Mouse (Mus musculus) midbrain, embryonic 10.5 days (tissue): ENCODE data around the gene Rars. TPM values are rescaled to one million over a fixed set of nuclear protein-coding genes. Genes with fewer than 3 reads are reported as not detected.
A peak's percentile ranks its signal among the peaks of the same experiment; 100 is the strongest.

Experiments
- DNase-seq: peaks from one replicate; pipeline ENCODE4 v3.0.0-alpha.2; 2017; ENCODE audit warnings: low spot score
- H3K27ac ChIP-seq: fragments of 300-500 bp; sonication (generic); replicated peaks from 2 replicates; pipeline ENCODE4 v1.5.1; 2016; ENCODE audit warnings: mild to moderate bottlenecking
- H3K27me3 ChIP-seq: fragments of 300-500 bp; sonication (generic); 2 replicates; pipeline ENCODE4 v1.6.1; 2016; ENCODE audit warnings: low read depth, mild to moderate bottlenecking; ENCODE audit not compliant: poor library complexity, severe bottlenecking
- H3K36me3 ChIP-seq: fragments of 300-500 bp; sonication (generic); 2 replicates; pipeline ENCODE4 v1.6.1; 2016; ENCODE audit warnings: mild to moderate bottlenecking, moderate library complexity
- H3K4me1 ChIP-seq: fragments of 300-500 bp; sonication (generic); 2 replicates; pipeline ENCODE4 v1.6.1; 2016
- H3K4me3 ChIP-seq: fragments of 300-500 bp; sonication (generic); 2 replicates; pipeline ENCODE4 v1.5.1; 2016; ENCODE audit warnings: mild to moderate bottlenecking, moderate library complexity
- H3K9me3 ChIP-seq: fragments of 300-500 bp; sonication (generic); replicated peaks from 2 replicates; pipeline ENCODE4 v1.6.1; 2016; ENCODE audit warnings: mild to moderate bottlenecking
- WGBS: fragments of 180-500 bp; shearing (Covaris S2); methylation state at CpG from one replicate; pipeline ENCODE4 v1.1.7; 2016; 5-methylcytosine and 5-hydroxymethylcytosine counted together
- polyA plus RNA-seq: library from polyadenylated mRNA; unstranded; fragments of >200 nt; fragmentation: Nextera tagmentation; extraction: Ambion mirVana; gene quantifications from 2 replicates; pipeline ENCODE4 v1.2.1, GENCODE M21; 2016

Rars gene
- polyA plus RNA-seq: 105 and 118 TPM in 2 replicates

DNA sequence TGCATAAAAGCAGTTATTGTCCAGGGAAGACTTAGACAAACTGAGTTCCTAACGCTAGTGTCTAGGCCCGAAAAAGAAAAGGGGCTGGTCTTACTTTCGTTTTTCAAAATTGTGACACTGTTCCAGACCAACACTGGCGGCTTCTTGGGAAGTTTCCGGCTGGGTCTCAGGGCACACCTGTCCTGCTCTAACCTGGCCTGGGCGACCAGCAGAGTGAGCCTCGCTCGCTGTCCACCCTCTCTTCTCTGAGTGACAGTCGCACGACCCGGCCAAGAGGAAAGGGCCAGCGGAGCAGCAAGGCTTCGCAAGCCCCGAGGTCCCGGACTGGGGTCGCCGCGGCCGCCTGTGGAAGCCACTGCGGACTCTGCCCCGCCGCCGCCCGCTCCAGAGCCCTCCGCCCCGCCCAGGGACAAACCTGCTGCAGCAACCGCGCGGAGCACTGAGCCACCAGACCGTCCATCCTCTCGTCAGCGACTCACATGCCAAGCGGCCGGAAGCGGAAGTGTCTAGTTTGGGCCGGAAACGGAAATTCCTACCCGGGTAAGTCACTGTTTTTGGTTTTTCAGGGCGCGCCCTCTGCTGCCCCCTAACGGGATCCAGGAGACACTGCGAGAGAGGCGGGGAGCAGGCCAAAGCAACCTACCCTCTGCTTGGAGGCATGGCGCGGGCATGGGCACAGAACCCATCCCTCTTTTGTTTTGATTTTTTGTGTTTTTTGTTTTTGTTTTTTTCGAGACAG lies at the start of gene Rars:
Gene Rars (minus strand): TSS at position 485 of the 739 bp plus-strand sequence.
- Histone ChIP-seq H3K4me1 (peaks cover 30% of the 10 kb centered on the region), H3K4me3 (peak within 1 kb of the TSS; percentile 85), H3K27ac (peak within 1 kb of the TSS; percentile 87), H3K27me3 (no peaks in the 10 kb centered on the region), H3K9me3 (no peaks in the 10 kb centered on the region), H3K36me3 (peaks cover 44% of the 10 kb centered on the region)
- DNase-seq: peak; percentile 96
- 2% methylated on average over 46 of the region's 46 CpGs for WGBS

DNA sequence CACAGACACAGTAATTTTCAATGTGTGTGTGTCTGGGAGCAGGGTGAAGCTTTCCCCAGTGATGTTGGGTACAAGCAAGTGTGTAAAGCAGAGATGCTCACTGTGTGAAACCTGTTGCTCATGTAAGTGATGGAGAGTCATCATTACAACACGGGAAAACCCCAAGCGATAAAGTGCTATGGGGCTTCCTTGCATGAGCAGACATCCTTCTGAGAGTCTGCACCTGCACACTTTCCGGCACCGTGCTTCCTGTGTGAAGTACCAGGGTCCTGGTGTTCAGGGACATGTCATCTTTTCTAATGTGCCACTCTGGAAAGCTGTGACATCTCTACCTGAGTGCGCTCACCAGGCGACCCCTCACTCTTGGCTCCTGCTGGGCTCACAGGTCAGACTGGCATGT lies 48.5 kb upstream of the Rars start:
- peaks cover 13% of the 10 kb centered on the region for H3K4me1 ChIP-seq
- WGBS: 96% methylated on average over 6 of the region's 6 CpGs
- H3K27ac ChIP-seq: no peak overlapping the region
- peaks cover 5% of the 10 kb centered on the region; the same call in 1 of the 2 replicates for H3K27me3 ChIP-seq
- no peak for DNase-seq
- H3K36me3 ChIP-seq: peaks cover 68% of the 10 kb centered on the region
- no peak overlapping the region for H3K4me3 ChIP-seq
- no peaks in the 10 kb centered on the region for H3K9me3 ChIP-seq

DNA sequence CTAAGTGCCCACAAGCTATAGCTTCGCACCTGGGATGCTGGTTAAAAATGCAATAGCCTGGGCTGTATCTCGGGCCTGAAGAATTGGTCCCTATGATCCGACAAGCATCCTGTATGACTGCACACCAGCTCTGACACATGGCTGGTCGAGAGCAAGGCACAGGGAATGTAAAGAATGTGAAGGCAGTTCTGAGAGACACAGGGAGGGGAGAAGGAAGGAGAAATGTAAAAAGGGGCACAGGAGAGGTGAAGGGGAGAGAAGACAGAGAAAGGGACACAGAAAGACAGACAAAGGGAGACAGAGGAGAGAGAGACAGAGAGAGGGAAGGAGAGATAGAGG lies 44.2 kb upstream of the Rars start:
- Histone ChIP-seq H3K9me3 (no peaks in the 10 kb centered on the region), H3K36me3 (peaks cover 58% of the 10 kb centered on the region), H3K4me3 (no peak overlapping the region), H3K27me3 (peaks cover 35% of the 10 kb centered on the region), H3K27ac (peak overlapping the region; percentile 63), H3K4me1 (peaks cover 53% of the 10 kb centered on the region)
- WGBS: 63% methylated on average over 4 of the region's 4 CpGs
- no peak for DNase-seq

DNA sequence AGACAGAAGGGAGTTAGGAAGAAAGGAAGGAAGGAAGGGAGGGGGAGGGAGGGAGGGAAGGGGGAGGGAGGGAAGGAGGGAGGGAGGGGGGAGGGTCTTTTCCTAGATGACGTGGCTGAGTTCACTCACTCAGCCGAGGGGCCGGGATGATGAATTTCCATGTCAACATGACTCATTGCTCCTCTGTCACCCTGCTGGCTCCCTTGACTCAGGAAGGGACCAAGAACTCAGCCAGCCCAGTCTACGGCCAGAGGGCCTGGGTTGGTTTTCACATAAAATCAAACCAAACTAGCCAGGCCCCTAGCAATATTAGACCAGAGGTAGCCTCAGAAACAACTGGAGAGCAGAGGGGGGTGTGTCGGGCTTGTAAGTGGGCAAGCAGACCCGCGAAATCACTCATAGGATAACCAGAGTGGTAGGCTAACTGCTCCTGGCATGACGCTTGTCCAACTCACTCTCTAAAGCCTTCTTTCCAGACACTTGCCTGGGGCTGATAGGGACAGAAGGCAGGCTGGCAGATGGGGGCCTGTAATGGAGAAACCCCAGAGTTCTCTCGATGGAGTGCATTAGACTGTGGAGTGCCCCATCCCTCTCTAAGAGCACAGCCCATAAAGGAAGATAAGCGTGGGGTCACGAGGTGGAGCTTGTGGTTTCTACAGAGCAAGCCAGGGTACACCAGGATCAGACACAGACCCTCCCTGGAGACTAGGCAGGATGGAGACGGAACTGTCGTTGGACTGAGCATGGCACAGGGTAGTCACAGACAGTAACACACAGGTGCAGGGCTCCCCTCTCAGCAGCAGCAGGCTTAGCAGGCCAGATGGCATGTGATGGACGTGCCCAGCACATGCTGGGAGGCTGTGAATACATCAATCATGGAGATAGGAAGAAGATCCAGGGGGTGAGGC lies 43.6 kb upstream of the Rars start:
- WGBS: 69% methylated on average over 14 of the region's 14 CpGs
- H3K4me1 ChIP-seq: peaks cover 59% of the 10 kb centered on the region
- H3K27me3 ChIP-seq: peaks cover 35% of the 10 kb centered on the region
- no peak for DNase-seq
- no peaks in the 10 kb centered on the region for H3K9me3 ChIP-seq
- peaks cover 52% of the 10 kb centered on the region for H3K36me3 ChIP-seq
- peak overlapping the region; percentile 63 for H3K27ac ChIP-seq
- no peak overlapping the region for H3K4me3 ChIP-seq

DNA sequence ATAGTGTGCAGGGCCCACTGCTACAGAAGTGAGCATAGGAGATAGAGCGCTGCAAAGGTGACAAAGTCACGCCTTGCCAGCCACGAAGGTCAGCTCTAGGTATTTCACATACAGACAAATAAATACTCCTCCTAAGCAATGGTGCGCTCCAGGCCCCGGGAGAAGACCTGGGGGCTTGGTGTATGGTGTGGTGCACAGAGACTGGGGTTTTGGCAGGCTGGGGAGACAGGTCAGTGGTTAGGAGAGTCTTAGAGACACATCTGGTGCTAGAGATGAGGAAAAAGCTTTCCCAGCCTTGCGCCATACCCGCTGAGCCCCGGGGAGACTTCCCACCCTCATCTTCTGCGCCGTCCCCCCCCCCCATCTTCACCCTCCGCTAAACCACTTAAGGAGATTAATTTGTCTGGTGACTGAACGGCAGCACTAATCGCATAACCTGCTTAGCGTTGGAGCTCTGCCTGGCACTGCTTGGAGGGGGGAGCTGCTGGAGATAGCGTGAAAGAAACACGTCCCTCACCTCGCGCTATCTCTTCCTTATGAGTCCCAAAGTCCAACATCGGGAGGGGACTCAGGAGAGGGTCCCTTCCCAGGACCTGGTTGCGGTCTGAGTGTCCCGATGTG lies 39.4 kb upstream of the Rars start:
- Histone ChIP-seq H3K4me3 (peak overlapping the region; percentile 39), H3K36me3 (peaks cover 47% of the 10 kb centered on the region), H3K27ac (peak overlapping the region; percentile 76), H3K27me3 (peaks cover 53% of the 10 kb centered on the region), H3K4me1 (peaks cover 57% of the 10 kb centered on the region), H3K9me3 (no peaks in the 10 kb centered on the region)
- 17% methylated on average over 21 of the region's 21 CpGs for WGBS
- DNase-seq: peak; percentile 52

DNA sequence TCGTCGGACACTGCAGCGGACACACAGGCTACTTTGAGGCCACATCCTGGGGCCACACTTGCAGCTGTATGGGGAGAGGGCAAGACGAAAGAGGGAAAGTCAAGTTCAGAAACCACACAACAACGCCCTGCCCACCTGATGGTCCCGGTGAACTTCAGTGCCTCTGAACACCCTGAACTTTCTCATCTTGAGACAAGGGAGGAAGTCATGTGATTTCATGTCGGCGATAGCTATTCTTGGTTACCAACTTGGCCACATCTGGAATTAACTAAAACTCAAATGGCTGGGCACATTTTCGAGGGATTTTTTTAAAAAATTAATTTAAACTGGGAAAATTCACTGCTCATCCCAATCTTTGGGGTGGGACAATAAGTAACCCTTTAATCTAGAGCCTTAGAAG lies 36.7 kb upstream of the Rars start:
- WGBS: 87% methylated on average over 9 of the region's 9 CpGs
- Histone ChIP-seq H3K4me3 (no peak overlapping the region), H3K27me3 (peaks cover 39% of the 10 kb centered on the region), H3K4me1 (peaks cover 44% of the 10 kb centered on the region), H3K9me3 (no peaks in the 10 kb centered on the region), H3K36me3 (peaks cover 59% of the 10 kb centered on the region), H3K27ac (no peak overlapping the region)
- no peak for DNase-seq

DNA sequence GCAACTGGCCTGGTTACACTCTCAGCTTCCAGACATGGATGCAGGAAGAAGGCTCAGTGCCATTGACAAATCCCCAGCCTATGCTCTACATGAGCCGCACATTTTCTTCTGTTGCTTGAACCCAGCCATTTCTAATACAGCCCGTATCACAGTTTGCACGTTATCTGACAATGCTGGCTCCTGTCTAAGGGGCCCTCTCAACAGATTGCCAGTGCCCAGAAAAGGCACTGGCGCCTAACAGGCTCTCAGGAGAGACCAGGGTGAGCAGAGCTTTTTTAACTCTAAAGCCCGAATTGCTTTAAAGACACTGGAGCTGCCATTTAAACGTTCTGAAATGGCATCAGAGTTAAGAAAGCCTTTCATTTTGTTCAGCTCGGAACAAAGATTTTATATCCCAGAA lies 31.8 kb upstream of the Rars start:
- Histone ChIP-seq H3K9me3 (no peaks in the 10 kb centered on the region), H3K4me1 (peaks cover 42% of the 10 kb centered on the region), H3K36me3 (peaks cover 48% of the 10 kb centered on the region), H3K27ac (peak overlapping the region; percentile 90), H3K27me3 (0 out of 2 replicates have a peak, but pooled peaks cover 9% of the 10 kb centered on the region), H3K4me3 (no peak overlapping the region)
- WGBS: 61% methylated on average over 7 of the region's 7 CpGs
- no peak for DNase-seq

DNA sequence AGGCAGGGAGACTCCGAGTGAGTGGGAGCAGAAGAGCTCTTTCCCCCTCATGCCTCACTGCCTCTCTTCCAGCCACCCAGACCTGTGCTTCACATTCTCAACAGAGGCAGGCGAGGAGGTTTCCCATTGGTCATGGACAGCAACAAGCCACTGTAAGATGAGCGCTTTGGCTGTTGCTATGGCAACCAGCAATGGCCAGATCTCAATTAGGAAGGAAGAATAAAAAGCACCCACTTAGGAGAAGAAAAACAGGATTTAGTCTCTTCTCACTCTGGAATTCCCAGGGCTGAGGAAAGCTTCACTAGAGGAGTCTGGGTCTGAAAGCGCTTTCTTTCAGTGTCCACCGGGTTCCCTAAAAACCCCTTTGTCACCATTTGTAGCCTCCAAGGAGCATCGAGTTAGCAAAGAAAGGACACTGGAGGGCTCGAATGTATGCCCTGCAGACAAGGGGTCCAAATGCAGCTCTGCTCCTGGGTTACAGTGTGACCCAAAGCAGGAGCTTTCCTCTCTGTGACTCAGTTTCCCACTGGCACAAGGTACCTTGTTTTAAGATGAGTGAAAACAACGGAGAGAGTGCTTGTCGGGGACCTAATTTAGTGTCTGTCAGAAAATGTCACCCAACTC lies 30.8 kb upstream of the Rars start:
- H3K27me3 ChIP-seq: 0 out of 2 replicates have a peak, but pooled peaks cover 5% of the 10 kb centered on the region
- no peaks in the 10 kb centered on the region for H3K9me3 ChIP-seq
- peak overlapping the region; percentile 90 for H3K27ac ChIP-seq
- 15% methylated on average over 9 of the region's 9 CpGs for WGBS
- DNase-seq: peak; percentile 86
- peak overlapping the region; percentile 33 for H3K4me3 ChIP-seq
- H3K4me1 ChIP-seq: peaks cover 45% of the 10 kb centered on the region
- peaks cover 50% of the 10 kb centered on the region for H3K36me3 ChIP-seq

DNA sequence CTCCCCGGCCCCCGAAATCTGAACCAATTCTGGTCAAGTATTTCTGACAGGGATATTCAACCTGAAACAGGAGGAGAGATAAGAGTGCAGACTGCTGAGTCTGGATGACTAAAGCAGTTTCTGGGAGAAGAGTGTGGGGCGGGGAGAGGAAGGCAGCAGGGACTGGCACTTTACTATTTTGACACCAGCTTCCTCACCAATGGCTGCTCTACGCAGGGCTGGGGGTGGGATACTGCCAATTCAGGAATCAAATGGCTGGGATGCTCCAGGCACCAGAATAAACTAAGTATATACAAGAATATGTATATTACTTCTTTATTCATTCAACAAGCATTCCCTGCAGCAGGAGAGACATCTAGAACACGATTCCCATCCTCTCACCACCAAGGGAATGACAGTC lies 29.3 kb upstream of the Rars start:
- Histone ChIP-seq H3K36me3 (peaks cover 47% of the 10 kb centered on the region), H3K27ac (peak overlapping the region; percentile 90), H3K4me3 (no peak overlapping the region), H3K4me1 (peaks cover 50% of the 10 kb centered on the region), H3K27me3 (0 out of 2 replicates have a peak, but pooled peaks cover 3% of the 10 kb centered on the region), H3K9me3 (no peaks in the 10 kb centered on the region)
- 85% methylated on average over 5 of the region's 5 CpGs for WGBS
- no peak for DNase-seq

DNA sequence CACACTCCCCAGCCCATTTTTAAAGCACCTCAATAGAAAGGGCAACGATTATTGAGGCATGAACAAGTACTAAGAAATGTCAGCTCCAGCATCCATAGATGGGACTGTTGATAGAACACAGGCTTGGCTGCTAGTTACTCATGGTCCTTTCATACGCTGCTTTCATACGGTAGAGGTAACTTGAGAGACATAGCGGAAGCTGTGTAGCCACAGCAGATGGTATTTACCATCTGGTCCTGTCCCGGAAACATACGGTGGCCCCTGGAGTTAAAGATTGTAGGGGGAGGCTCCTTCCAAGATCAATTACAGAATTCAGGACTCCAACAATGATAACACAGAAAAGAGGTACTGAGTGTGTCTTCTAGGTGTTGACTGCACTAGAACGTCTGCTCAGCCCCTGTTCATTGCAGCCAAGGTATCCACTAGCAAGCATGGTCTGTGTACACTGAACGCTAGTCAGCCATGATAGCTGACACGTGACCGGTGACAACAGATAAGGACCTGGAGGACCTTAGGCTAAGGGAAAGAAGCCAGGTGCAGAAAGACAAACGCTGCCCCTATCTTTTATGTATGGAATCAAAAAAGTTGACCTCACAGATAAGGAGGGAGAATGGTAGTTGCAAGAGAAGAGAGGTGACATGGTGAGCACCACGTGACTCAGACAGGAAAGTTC lies 23.2 kb upstream of the Rars start:
- Histone ChIP-seq H3K4me3 (no peak overlapping the region), H3K27ac (peak overlapping the region; percentile 90), H3K27me3 (no peaks in the 10 kb centered on the region), H3K4me1 (peaks cover 45% of the 10 kb centered on the region), H3K9me3 (peaks cover 4% of the 10 kb centered on the region; the same call in 1 of the 2 replicates), H3K36me3 (peaks cover 59% of the 10 kb centered on the region)
- WGBS: 85% methylated on average over 12 of the region's 12 CpGs
- no peak for DNase-seq

DNA sequence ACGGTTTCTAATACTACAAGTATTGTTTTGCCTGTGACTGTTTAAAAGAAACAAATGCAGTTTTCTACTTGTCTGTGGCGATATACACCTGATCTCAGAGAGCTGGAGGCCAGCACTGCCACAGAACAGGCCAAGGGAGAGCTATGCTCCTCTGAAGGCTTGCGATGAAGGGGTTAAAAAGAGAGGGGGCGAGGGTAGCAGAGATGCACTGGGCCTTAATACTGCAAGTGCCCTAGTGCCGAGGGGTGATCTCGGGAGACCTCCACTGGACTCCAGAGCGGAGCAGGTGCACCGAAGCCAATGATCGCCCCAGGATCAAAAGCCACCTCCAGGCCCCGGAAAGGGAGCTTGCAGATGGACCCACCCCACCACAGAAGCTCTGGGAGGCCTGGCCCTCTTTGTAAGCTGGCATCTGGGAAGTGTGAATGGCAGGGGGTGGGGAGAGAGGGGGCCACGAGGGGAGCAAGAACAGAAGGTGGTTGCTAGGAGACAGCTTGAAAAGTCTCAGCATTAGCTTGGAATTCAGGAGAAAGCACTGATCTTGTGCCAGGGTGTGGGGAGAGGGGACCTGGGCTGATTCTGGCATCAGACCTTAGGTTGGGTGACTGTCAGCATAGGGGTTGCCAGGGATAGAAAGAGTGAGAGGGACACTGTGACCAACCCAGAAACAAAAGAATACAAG lies 22.2 kb upstream of the Rars start:
- peak; percentile 86 for DNase-seq
- Histone ChIP-seq H3K4me3 (peak overlapping the region; percentile 28), H3K27ac (peak overlapping the region; percentile 90), H3K4me1 (peaks cover 45% of the 10 kb centered on the region), H3K27me3 (no peaks in the 10 kb centered on the region), H3K36me3 (peaks cover 64% of the 10 kb centered on the region), H3K9me3 (peaks cover 4% of the 10 kb centered on the region; the same call in 1 of the 2 replicates)
- 28% methylated on average over 11 of the region's 11 CpGs for WGBS
